Mouse (Mus musculus): Measurements from ENCODE around the gene Olfr984. TPM values are rescaled to one million over a fixed set of nuclear protein-coding genes. Genes with fewer than 3 reads are reported as not detected.

Olfr984 gene
- under 1 TPM in 1 of 2 experiments, not detected in 1; 0.08 TPM for polyA plus RNA-seq (2017; shearing (Covaris generic))

DNA sequence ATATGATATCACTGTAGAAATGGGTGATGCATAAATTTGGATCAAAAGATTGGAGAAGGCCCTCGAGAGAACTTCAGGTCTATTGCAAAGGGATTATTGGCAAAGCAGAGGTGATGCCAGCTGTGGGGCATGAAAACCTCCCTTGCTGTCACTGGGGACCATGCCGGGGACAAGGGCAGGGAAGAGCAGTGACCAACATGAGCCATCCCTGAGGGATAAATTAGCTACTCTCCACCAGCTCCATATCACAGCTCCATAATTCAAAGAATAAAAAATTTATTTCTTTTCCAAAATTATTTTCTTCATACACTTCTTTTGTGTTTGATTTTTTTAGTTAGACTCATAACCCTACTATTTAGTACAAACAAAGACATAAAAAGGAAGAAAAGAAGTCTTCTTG lies at the start of gene Olfr984:
TSS of gene Olfr984 (minus strand) at position 101 of the 400 bp plus-strand sequence.
- no peak for ATAC-seq

DNA sequence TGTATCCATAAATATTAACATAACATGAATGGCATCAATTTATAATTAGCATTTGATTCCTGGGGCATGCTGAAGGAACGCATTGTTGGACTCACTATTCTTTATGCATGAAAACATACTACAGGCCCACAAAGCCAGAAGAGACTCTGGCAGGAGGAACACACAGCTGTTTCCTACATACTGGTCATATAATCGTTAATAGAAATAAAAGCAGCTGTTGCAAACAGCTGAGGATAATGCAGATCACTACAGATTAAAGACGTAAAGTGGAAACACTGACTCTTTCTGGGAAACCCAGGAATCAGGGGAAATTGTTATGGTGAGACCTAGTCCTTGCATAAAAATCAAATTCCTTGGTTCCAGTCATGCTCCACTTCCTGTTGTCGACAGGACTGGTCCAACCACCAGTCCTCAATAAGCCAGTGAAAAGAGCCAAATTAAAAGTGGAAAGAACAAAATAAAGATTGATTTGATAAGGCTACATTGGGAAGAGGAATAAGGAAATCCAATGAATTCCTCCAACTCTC lies 41.2 kb upstream of the Olfr984 start:
- ATAC-seq: no peak

- ATAC-seq: no peak
These were observed 27.5 kb upstream of the Olfr984 start for GRCm38 (mm10) chr9:40141544-40141943.

- ATAC-seq: no peak
These were observed 25.5 kb upstream of the Olfr984 start for GRCm38 (mm10) chr9:40139484-40139883.

GRCm38 (mm10) chr9:40136987-40137688 lies 23.1 kb upstream of the Olfr984 start:
- no peak for ATAC-seq

- no peak for ATAC-seq
These were observed 16.6 kb upstream of the Olfr984 start for GRCm38 (mm10) chr9:40130556-40130955.

DNA sequence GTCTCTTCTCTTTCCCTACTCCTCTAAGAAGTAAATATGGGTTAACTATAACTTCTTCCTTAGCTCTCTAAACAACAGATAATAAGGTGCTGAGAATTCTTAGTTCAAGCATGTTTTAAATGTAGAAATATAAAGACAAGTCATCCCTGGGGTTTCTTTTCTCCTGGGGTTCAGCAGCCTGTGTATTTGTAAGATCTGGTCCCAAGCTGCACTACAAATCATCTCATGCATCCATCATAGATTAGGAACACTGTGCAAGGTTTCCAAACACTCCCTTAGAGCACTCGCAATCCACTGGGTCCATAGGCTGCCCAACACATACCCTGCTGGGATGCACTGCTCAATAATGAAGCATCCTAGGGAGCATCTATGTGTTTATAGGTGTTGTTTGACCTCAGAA lies 16.1 kb upstream of the Olfr984 start, which contains the start of gene Olfr985:
TSS of gene Olfr985 (minus strand) at position 101 of the 400 bp plus-strand sequence.
- no peak for ATAC-seq

GRCm38 (mm10) chr9:40117287-40117659 lies 3.3 kb upstream of the Olfr984 start:
- no peak for ATAC-seq

GRCm38 (mm10) chr9:40116645-40117286 lies 2.8 kb upstream of the Olfr984 start:
- no peak for ATAC-seq

- ATAC-seq: no peak
These were observed 19.2 kb downstream of the Olfr984 start for GRCm38 (mm10) chr9:40094769-40095168.

- no peak for ATAC-seq
These were observed 20.5 kb downstream of the Olfr984 start, which contains the start of gene Olfr983 for GRCm38 (mm10) chr9:40093495-40093894. Gene Olfr983, minus strand, starts transcription at chr9:40093595.

DNA sequence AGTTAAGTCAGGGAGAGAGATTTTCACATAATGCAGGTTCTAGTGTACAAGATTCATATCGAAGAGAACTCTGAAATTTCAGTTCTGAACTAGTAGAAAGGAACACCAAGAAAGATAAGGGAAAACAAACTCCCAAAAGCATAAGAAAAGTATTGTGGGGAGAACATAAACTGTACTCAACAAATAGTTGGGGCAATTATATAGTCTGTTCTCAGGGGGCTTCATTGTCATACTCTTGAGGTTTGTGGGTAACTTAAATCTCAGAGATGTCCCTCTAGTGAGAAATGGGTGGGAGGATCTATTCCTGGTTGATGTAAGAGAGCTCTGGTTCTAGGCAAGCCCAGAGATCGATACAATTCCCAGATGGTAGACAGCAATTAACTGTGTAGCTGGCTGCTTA lies 40.5 kb downstream of the Olfr984 start, which contains the start of gene Olfr982:
TSS of gene Olfr982 (plus strand) at position 301 of the 400 bp plus-strand sequence.
- ATAC-seq: no peak

GRCm38 (mm10) chr9:40050138-40050537 lies 63.9 kb downstream of the Olfr984 start:
- ATAC-seq: no peak

Other genes with a start within 250 kb of the Olfr984 start
- gene Olfr972, start 247.8 kb downstream of the Olfr984 start, polyA plus RNA-seq (2017; shearing (Covaris generic)): not detected
- not detected for gene Olfr229, start 206.9 kb downstream of the Olfr984 start, polyA plus RNA-seq (2017; shearing (Covaris generic))
- under 1 TPM in 1 of 2 experiments, not detected in 1; 0.24 TPM for gene Olfr974, start 176.7 kb downstream of the Olfr984 start, polyA plus RNA-seq (2017; shearing (Covaris generic))
- gene Olfr975, start 162.2 kb downstream of the Olfr984 start, polyA plus RNA-seq (2017; shearing (Covaris generic)): not detected
- not detected for gene Olfr976, start 153.1 kb downstream of the Olfr984 start, polyA plus RNA-seq (2017; shearing (Covaris generic))
- gene Olfr978, start 122.1 kb downstream of the Olfr984 start, polyA plus RNA-seq (2017; shearing (Covaris generic)): not detected
- not detected for gene Olfr979, start 110.7 kb downstream of the Olfr984 start, polyA plus RNA-seq (2017; shearing (Covaris generic))
- not detected for gene Olfr980, start 104.6 kb downstream of the Olfr984 start, polyA plus RNA-seq (2017; shearing (Covaris generic))
- not detected for gene Olfr981, start 92.7 kb downstream of the Olfr984 start, polyA plus RNA-seq (2017; shearing (Covaris generic))
- not detected for gene Olfr982, start 40.4 kb downstream of the Olfr984 start, polyA plus RNA-seq (2017; shearing (Covaris generic))
- gene Olfr983, start 20.6 kb downstream of the Olfr984 start, polyA plus RNA-seq (2017; shearing (Covaris generic)): not detected
- not detected for gene Olfr985, start 16.0 kb upstream of the Olfr984 start, polyA plus RNA-seq (2017; shearing (Covaris generic))
- gene Tmem225, start 33.9 kb upstream of the Olfr984 start, polyA plus RNA-seq (2017; shearing (Covaris generic)): not detected
- gene Olfr986, start 66.7 kb upstream of the Olfr984 start, polyA plus RNA-seq (2017; shearing (Covaris generic)): under 1 TPM in 1 of 2 experiments, not detected in 1; 0.11 TPM
- gene Zfp202, start 78.1 kb upstream of the Olfr984 start, polyA plus RNA-seq (2017; shearing (Covaris generic)): 1 to 10 TPM in 1 of 2 experiments, under 1 TPM in 1; 0.79 to 1.3 TPM
- not detected for gene Scn3b, start 155.0 kb upstream of the Olfr984 start, polyA plus RNA-seq (2017; shearing (Covaris generic))